Comparison of ENCODE assay signal across 11 mouse cellular contexts in the genomic region with DNA sequence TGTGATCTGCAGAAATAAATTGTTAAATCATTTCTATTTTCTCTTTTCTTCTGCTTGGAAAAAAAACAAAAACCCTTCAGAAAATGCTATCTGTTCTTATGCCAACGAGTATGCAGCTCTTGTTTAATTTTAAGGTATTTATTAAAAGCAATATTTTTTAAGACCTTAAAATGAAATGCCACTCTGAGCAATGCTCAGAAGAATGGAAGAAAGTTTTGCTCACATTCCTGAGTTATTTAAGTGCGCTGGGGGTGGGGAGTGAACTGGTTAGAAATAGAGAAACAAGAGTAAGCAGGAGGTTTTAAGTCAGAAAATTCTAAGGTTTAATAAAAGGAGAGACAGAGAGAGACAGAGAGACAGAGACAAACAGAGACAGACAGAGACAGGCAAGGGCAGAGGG. TPM values are rescaled to one million over a fixed set of nuclear protein-coding genes. Genes with fewer than 3 reads are reported as not detected.
"Had no signal": no experiment of that assay in that cellular context is flagged by ENCODE, and none has a peak within 500 bp of the region (broad histone marks: within the 10 kb centered on the region; RNA-seq: fewer than 3 reads in every experiment).

No protein-coding gene starts in this region.

- ATAC-seq: intestine, embryonic 16.5 days; liver, postnatal 0 days; midbrain, embryonic 15.5 days had no signal

- DNase-seq: liver; liver, embryonic 13.5 days; liver, postnatal 0 days; retina, postnatal 1 day; spleen, adult 18-20 months; thymus, adult 2 months; thymus, postnatal 25 days had no signal

RNA-seq across cellular contexts. Expression of gene Cavin3, which starts 37.7 kb away (rescaled TPM):
- total RNA-seq: monocyte, adult 5-6 weeks; neutrophil, adult 5-6 weeks had no signal
